Mouse (Mus musculus): Measurements from ENCODE around the gene Krt33a. TPM values are rescaled to one million over a fixed set of nuclear protein-coding genes. Genes with fewer than 3 reads are reported as not detected.

Gene Krt33a
- polyA plus RNA-seq, 1 experiment from 2014 or later = not detected

DNA sequence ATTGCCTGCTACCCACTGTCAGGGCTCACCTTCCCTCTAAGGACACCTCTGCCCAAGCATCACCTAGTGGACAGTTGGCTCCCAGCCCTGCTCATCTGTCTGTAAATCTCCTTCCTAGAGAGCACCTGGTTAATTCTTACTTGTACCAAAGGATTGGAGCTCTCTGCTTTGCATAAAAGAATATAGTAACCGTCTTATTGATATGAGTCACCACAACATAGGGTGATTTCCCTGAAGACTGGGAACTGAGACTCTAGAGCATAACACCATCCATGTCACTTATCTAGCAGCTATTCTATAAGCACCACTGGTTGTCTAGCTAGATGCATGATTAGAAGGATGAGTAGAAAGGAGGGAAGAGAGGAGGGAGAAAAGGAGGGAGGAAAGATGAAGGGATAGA is 32.6 kb downstream of the Krt33a start:
- no peaks in the 10 kb centered on the region for H3K36me3 ChIP-seq (ENCODE audit: poor library complexity, severe bottlenecking)
- ATAC-seq = no peak
- H3K27ac ChIP-seq = no peak overlapping the region
- WGBS = 97% methylated on average over 1 of the region's 1 CpGs
- no peak overlapping the region for H3K4me2 ChIP-seq
- H3K27me3 ChIP-seq = no peaks in the 10 kb centered on the region
- H3K9me3 ChIP-seq (replicated peaks) = no peaks in the 10 kb centered on the region
- H3K4me3 ChIP-seq = no peak overlapping the region
- H3K4me1 ChIP-seq = no peaks in the 10 kb centered on the region
- H3K9ac ChIP-seq = no peak overlapping the region

DNA sequence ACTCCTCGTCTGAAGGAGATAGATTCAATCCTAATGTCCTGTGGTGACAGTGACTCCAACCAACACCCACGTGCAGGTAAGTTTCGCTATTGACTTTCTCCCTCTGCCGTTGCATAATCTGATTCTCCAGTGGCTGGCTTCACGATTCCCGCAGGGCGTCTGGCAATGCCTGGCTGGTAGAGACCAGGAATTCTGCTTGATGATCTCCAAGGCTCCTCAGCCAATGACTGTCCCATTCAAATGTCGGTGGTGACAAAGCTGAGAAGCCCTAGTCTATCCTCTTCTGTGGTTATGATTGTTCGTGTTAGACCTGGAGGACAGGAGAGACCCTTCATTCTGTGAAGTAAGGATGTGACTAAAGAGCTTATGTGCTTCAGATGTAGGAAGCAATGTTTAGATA is 33.3 kb downstream of the Krt33a start:
- WGBS = 90% methylated on average over 9 of the region's 9 CpGs
- Histone ChIP-seq H3K4me1 (no peaks in the 10 kb centered on the region), H3K4me2 (no peak overlapping the region), H3K4me3 (no peak overlapping the region), H3K9ac (no peak overlapping the region), H3K36me3 (ENCODE audit: poor library complexity, severe bottlenecking) (no peaks in the 10 kb centered on the region), H3K9me3 (replicated peaks) (no peaks in the 10 kb centered on the region), H3K27ac (no peak overlapping the region), H3K27me3 (no peaks in the 10 kb centered on the region)
- no peak for ATAC-seq

DNA sequence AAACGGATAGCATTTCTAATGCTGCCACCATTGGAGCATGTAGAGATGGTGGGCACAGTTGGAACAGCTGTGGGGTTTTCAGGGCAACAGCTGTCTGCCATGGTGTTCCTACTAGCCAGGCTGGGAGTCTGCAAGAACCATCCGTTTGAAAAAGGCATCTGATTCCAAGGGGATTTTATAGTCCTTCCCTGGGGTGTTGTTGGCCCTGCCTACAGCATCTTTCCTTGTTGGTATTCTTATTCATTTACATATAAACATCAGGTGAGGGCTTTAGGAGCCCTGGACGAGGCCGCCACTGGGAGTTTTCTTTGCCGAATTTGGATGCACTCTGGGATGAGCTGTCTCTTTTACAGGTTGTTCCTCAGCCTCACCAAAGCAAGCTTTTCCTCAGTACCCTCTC is 37.1 kb downstream of the Krt33a start, which contains the start of gene Krtap29-1:
Gene Krtap29-1 (minus strand): TSS at position 101 of the 400 bp plus-strand sequence.
- H3K4me3 ChIP-seq = no peak within 1 kb of the TSS
- H3K36me3 ChIP-seq (ENCODE audit: poor library complexity, severe bottlenecking) = no peaks in the 10 kb centered on the region
- H3K4me2 ChIP-seq = no peak within 1 kb of the TSS
- WGBS = 73% methylated on average over 5 of the region's 5 CpGs
- ATAC-seq = no peak
- H3K9ac ChIP-seq = no peak within 1 kb of the TSS
- H3K9me3 ChIP-seq (replicated peaks) = no peaks in the 10 kb centered on the region; the same call in 1 of the 2 replicates
- no peaks in the 10 kb centered on the region for H3K4me1 ChIP-seq
- no peaks in the 10 kb centered on the region for H3K27me3 ChIP-seq
- no peak within 1 kb of the TSS for H3K27ac ChIP-seq

DNA sequence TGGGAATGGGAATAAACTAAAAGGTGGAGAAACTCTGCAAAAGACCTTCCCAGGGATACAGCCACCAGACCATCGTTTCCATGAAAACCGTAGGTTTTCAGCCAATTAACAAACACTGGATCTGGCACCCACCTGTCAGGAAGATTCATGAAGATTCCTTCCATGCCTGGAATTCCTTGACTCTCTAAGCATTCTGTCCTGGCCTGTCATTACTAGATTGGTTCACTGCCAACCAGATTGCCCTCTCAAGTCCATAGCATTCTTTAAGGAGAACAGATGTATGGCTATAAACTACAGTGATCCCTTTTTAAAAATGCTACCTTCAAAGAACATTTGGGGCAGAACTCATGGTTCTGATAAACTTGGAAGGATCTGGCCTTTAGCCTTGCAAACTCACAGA is 50.1 kb downstream of the Krt33a start:
- Histone ChIP-seq H3K36me3 (ENCODE audit: poor library complexity, severe bottlenecking) (no peaks in the 10 kb centered on the region), H3K4me3 (no peak overlapping the region), H3K9me3 (replicated peaks) (no peaks in the 10 kb centered on the region), H3K27me3 (no peaks in the 10 kb centered on the region), H3K27ac (no peak overlapping the region), H3K4me2 (no peak overlapping the region), H3K9ac (no peak overlapping the region), H3K4me1 (no peaks in the 10 kb centered on the region)
- 88% methylated on average over 2 of the region's 2 CpGs for WGBS
- ATAC-seq = no peak

DNA sequence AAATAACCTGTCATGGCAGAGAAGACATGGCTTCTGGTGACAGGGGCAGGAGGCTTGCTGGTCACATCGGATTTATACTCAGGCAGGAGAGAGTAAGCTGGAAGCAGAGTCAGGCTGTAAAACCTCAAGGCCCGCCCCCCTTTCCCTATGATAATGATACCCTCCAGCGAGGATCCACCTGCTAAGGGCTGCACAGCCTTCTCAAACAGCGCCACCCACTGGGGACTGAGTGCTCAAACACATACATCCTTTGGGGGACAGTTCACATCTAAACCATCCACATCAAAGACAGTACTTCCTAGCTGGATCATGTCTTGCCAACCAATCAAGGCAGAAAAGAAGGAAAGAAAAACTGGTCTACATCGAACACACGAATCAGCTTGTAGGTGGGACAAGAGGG is 51.8 kb downstream of the Krt33a start:
- WGBS = 41% methylated on average over 6 of the region's 6 CpGs
- H3K9ac ChIP-seq = no peak overlapping the region
- no peak overlapping the region for H3K27ac ChIP-seq
- H3K27me3 ChIP-seq = no peaks in the 10 kb centered on the region
- no peak for ATAC-seq
- no peaks in the 10 kb centered on the region for H3K36me3 ChIP-seq (ENCODE audit: poor library complexity, severe bottlenecking)
- no peaks in the 10 kb centered on the region for H3K4me1 ChIP-seq
- H3K9me3 ChIP-seq (replicated peaks) = no peaks in the 10 kb centered on the region
- no peak overlapping the region for H3K4me2 ChIP-seq
- no peak overlapping the region for H3K4me3 ChIP-seq

Other genes with a start within 250 kb of the Krt33a start
- not detected in 2 replicates for gene Gm11595, start 243.3 kb downstream of the Krt33a start, polyA plus RNA-seq (2015; fragmentation: Nextera tagmentation; extraction: Ambion mirVana)
- not detected in 2 replicates for gene Krtap4-8, start 235.5 kb downstream of the Krt33a start, polyA plus RNA-seq (2015; fragmentation: Nextera tagmentation; extraction: Ambion mirVana)
- not detected in 2 replicates for gene Krtap4-9, start 231.0 kb downstream of the Krt33a start, polyA plus RNA-seq (2015; fragmentation: Nextera tagmentation; extraction: Ambion mirVana)
- not detected in 2 replicates for gene Gm11596, start 222.7 kb downstream of the Krt33a start, polyA plus RNA-seq (2015; fragmentation: Nextera tagmentation; extraction: Ambion mirVana)
- gene Gm11569, start 217.3 kb downstream of the Krt33a start, polyA plus RNA-seq (2015; fragmentation: Nextera tagmentation; extraction: Ambion mirVana) = not detected in 2 replicates
- not detected in 2 replicates for gene Gm11554, start 211.8 kb downstream of the Krt33a start, polyA plus RNA-seq (2015; fragmentation: Nextera tagmentation; extraction: Ambion mirVana)
- gene Krtap4-13, start 206.3 kb downstream of the Krt33a start, polyA plus RNA-seq (2015; fragmentation: Nextera tagmentation; extraction: Ambion mirVana) = not detected in 2 replicates
- not detected in 2 replicates for gene Gm11564, start 200.5 kb downstream of the Krt33a start, polyA plus RNA-seq (2015; fragmentation: Nextera tagmentation; extraction: Ambion mirVana)
- not detected in 2 replicates for gene 2300003K06Rik, start 178.1 kb downstream of the Krt33a start, polyA plus RNA-seq (2015; fragmentation: Nextera tagmentation; extraction: Ambion mirVana)
- not detected in 2 replicates for gene Krtap4-16, start 164.6 kb downstream of the Krt33a start, polyA plus RNA-seq (2015; fragmentation: Nextera tagmentation; extraction: Ambion mirVana)
- gene Gm11568, start 158.3 kb downstream of the Krt33a start, polyA plus RNA-seq (2015; fragmentation: Nextera tagmentation; extraction: Ambion mirVana) = not detected in 2 replicates
- gene Gm11559, start 151.7 kb downstream of the Krt33a start, polyA plus RNA-seq (2015; fragmentation: Nextera tagmentation; extraction: Ambion mirVana) = not detected in 2 replicates
- not detected in 2 replicates for gene Krtap9-1, start 142.8 kb downstream of the Krt33a start, polyA plus RNA-seq (2015; fragmentation: Nextera tagmentation; extraction: Ambion mirVana)
- gene Gm11567, start 137.0 kb downstream of the Krt33a start, polyA plus RNA-seq (2015; fragmentation: Nextera tagmentation; extraction: Ambion mirVana) = not detected in 2 replicates
- gene Krtap31-1, start 108.3 kb downstream of the Krt33a start, polyA plus RNA-seq (2015; fragmentation: Nextera tagmentation; extraction: Ambion mirVana) = not detected in 2 replicates
- gene Gm11565, start 101.5 kb downstream of the Krt33a start, polyA plus RNA-seq (2015; fragmentation: Nextera tagmentation; extraction: Ambion mirVana) = not detected in 2 replicates
- gene Krtap31-2, start 79.9 kb downstream of the Krt33a start, polyA plus RNA-seq (2015; fragmentation: Nextera tagmentation; extraction: Ambion mirVana) = not detected in 2 replicates
- gene Krtap9-5, start 67.7 kb downstream of the Krt33a start, polyA plus RNA-seq (2015; fragmentation: Nextera tagmentation; extraction: Ambion mirVana) = not detected in 2 replicates
- not detected in 2 replicates for gene Krtap29-1, start 37.2 kb downstream of the Krt33a start, polyA plus RNA-seq (2015; fragmentation: Nextera tagmentation; extraction: Ambion mirVana)
- not detected in 2 replicates for gene Krtap16-1, start 29.6 kb downstream of the Krt33a start, polyA plus RNA-seq (2015; fragmentation: Nextera tagmentation; extraction: Ambion mirVana)
- not detected in 2 replicates for gene Krtap17-1, start 22.2 kb downstream of the Krt33a start, polyA plus RNA-seq (2015; fragmentation: Nextera tagmentation; extraction: Ambion mirVana)
- not detected in 2 replicates for gene Krt33b, start 13.7 kb upstream of the Krt33a start, polyA plus RNA-seq (2015; fragmentation: Nextera tagmentation; extraction: Ambion mirVana)
- gene Krt34, start 25.3 kb upstream of the Krt33a start, polyA plus RNA-seq (2015; fragmentation: Nextera tagmentation; extraction: Ambion mirVana) = not detected in 2 replicates
- gene Krt31, start 34.3 kb upstream of the Krt33a start, polyA plus RNA-seq (2015; fragmentation: Nextera tagmentation; extraction: Ambion mirVana) = not detected in 2 replicates
- gene Krt32, start 72.0 kb upstream of the Krt33a start, polyA plus RNA-seq (2015; fragmentation: Nextera tagmentation; extraction: Ambion mirVana) = not detected in 2 replicates
- not detected in 2 replicates for gene Krt35, start 80.0 kb upstream of the Krt33a start, polyA plus RNA-seq (2015; fragmentation: Nextera tagmentation; extraction: Ambion mirVana)
- gene Krt36, start 89.4 kb upstream of the Krt33a start, polyA plus RNA-seq (2015; fragmentation: Nextera tagmentation; extraction: Ambion mirVana) = not detected in 2 replicates
- not detected in 2 replicates for gene Krt13, start 105.4 kb upstream of the Krt33a start, polyA plus RNA-seq (2015; fragmentation: Nextera tagmentation; extraction: Ambion mirVana)
- 0.34 and 0.35 TPM in 2 replicates for gene Krt15, start 119.7 kb upstream of the Krt33a start, polyA plus RNA-seq (2015; fragmentation: Nextera tagmentation; extraction: Ambion mirVana)
- 0.23 and 0.49 TPM in 2 replicates for gene Krt19, start 132.5 kb upstream of the Krt33a start, polyA plus RNA-seq (2015; fragmentation: Nextera tagmentation; extraction: Ambion mirVana)
- gene Krt9, start 177.0 kb upstream of the Krt33a start, polyA plus RNA-seq (2015; fragmentation: Nextera tagmentation; extraction: Ambion mirVana) = not detected in 2 replicates
- 0.13 and 0.38 TPM in 2 replicates for gene Krt14, start 191.3 kb upstream of the Krt33a start, polyA plus RNA-seq (2015; fragmentation: Nextera tagmentation; extraction: Ambion mirVana)
- gene Krt16, start 232.7 kb upstream of the Krt33a start, polyA plus RNA-seq (2015; fragmentation: Nextera tagmentation; extraction: Ambion mirVana) = not detected in 2 replicates
- 0.19 and 0.37 TPM in 2 replicates for gene Krt17, start 244.8 kb upstream of the Krt33a start, polyA plus RNA-seq (2015; fragmentation: Nextera tagmentation; extraction: Ambion mirVana)

All from forebrain, embryonic 13.5 days (tissue).